Mouse (Mus musculus): ENCODE data around the gene Gm7247. TPM values are rescaled to one million over a fixed set of nuclear protein-coding genes. Genes with fewer than 3 reads are reported as not detected.
"Not testable (repeated sequence)": the region's sequence is repeated elsewhere in the genome, so short reads cannot be mapped to it uniquely, and the experiment has no call there.

The Gm7247 gene
- total RNA-seq (2021), result not detected
- long read RNA-seq, experiment 1, result 0 reads
- long read RNA-seq, experiment 2, result 0 reads

DNA sequence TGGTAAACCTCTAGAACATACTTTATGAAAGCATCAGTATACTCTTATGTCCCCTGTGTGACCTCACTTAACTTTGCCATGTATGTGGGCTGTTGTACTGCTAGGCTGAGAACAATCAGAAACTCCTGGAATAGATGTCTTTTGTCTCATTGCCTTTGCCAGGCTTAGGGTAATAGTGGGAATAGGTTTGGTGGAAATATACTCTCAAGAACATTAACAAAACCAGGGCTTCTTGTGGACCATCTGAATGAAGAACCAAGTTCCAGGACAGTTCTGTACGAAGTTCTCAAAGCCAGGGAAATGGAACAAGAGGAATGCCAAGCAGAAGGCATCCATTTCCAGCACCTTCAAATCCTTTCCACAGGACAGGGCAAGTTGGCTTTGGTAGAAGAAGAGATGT lies at the start of gene Gm7247:
Gene Gm7247, plus strand, starts transcription at position 301 of the 400 bp plus-strand sequence.
- no peak for DNase-seq

- DNase-seq, result no peak
Measured at GRCm38 (mm10) chr14:51324001-51324400, 37.6 kb upstream of the Gm7247 start.

DNA sequence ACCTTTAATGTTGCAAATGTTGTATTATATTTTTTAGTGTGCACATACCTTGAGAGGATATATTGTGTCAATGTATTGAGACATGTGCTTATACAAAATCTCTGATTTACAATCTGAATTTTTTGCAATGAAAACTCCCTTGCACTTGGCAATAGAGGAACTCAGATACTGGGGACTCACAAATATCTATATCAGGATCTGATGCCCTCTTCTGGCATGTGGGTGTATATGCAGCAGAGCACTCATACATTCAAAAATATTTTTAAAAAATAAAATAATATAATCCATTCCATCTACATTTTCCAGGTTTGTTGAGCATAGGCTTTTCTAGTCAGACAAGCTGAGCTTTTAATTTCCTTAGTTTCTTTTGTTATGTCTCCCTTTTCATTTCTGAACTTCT lies 15.5 kb upstream of the Gm7247 start:
- DNase-seq, result no peak

GRCm38 (mm10) chr14:51358111-51358982 lies 3.2 kb upstream of the Gm7247 start:
- DNase-seq, result no peak

GRCm38 (mm10) chr14:51382805-51383204 lies 21.2 kb downstream of the Gm7247 start:
- DNase-seq, result no peak

GRCm38 (mm10) chr14:51384351-51384750 lies 22.8 kb downstream of the Gm7247 start:
- no peak for DNase-seq

- no peak for DNase-seq
Measured at GRCm38 (mm10) chr14:51385741-51386140, 24.2 kb downstream of the Gm7247 start.

DNA sequence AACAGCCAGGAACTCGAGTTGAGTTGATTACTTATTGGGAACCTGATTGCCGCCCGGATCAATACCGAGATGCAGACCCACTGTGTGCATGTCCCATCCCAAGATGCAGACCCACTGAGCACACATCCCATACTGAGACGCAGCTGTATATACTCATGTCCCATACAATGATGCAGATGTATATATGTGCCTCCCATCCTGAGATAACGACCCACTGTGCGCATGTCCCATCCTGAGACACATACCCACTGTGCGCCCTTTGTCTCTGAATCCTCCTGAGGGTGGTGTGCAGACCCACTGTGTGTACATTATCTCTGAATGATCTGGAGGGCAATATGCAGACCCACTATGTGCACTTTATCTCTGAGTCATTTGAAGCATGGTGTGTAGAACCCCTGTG lies 26.2 kb downstream of the Gm7247 start:
- DNase-seq, result no peak

DNA sequence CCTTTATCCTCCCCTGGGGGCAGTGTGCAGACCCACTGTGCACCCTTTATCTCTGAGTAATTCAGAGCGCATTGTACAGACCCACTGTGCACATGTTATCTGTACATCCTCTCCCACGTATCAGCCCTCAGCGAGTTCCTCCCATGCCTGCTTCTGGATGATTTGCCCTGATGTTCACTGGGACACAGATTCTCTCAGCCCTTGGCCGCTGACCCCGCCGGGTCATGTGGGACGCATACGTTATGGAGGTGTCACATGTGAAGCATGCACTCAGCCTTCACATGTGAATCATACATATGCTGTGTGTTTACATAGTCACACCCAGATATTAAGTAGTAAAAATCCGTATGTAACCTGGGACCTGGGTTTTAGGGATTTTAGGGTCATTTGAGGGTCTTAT lies 26.7 kb downstream of the Gm7247 start:
- DNase-seq, result no peak

DNA sequence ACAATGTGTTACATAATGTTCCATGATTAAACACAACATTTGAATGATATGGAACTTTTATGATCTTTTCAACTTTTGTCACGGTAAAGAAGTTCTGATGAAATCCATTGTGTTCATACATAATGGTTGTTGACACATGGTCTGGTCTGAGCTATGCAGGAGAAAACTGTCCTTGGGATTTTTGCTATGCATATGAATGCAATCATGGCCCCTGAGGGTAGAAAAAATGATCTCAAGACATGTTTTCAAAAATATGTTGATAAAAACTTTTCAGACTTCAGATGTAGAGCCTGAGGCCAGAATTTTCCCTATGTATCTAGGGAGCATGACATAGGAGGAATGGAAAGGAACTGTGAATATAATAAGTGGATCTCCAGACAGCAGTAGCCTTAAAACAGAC lies 49.0 kb downstream of the Gm7247 start, which contains the start of gene Vmn2r88:
Gene Vmn2r88, plus strand, starts transcription at position 301 of the 400 bp plus-strand sequence.
- DNase-seq, result no peak

DNA sequence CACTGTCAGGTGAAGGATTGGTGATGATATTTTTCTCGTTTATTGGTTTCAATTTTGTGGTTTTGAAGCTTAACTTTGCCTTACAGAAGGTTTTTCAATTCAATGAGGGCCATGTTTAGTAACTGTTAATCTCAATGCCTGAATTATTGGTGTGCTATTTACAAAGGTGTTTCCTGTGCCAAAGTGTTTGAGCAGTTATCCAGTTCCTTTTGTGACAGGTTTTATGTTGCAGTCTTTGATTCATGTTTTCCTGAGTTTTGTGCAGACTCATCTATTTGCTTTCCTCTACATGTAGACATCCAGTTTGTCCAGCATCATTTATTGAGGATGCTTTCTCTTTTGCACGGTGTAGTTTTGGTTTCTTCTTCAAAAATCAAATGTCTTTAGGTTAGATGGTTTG lies 62.3 kb downstream of the Gm7247 start:
- no peak for DNase-seq

GRCm38 (mm10) chr14:51430138-51430537 lies 68.6 kb downstream of the Gm7247 start:
- DNase-seq, result not testable (repeated sequence)

- no peak for DNase-seq
Measured at GRCm38 (mm10) chr14:51434546-51434945, 73.0 kb downstream of the Gm7247 start.

DNA sequence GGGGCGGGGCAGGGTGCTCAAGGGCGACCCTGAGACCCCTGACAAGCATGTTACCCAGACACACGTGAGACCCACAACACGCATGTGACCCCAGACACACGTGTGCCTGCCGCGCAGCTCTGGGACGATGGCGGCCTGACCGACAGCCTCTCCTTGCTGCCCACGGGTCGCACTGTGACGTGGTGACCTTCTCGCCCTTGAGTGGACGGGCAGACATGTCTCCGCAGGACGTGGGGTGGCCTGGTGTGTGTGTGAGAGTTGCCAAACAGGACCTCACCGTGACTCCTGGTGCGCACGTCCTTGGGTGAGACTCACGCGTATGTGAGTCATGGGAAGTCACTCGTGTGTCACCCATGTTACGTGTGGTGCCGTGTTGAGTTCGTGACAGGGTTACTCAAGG lies 73.5 kb downstream of the Gm7247 start:
- no peak for DNase-seq

- no peak for DNase-seq
Measured at GRCm38 (mm10) chr14:51438955-51439354, 77.4 kb downstream of the Gm7247 start.

- not testable (repeated sequence) for DNase-seq
Measured at GRCm38 (mm10) chr14:51451557-51451956, 90.0 kb downstream of the Gm7247 start, which contains the start of gene Vmn2r89. Gene Vmn2r89 (plus strand): TSS chr14:51451857.

DNA sequence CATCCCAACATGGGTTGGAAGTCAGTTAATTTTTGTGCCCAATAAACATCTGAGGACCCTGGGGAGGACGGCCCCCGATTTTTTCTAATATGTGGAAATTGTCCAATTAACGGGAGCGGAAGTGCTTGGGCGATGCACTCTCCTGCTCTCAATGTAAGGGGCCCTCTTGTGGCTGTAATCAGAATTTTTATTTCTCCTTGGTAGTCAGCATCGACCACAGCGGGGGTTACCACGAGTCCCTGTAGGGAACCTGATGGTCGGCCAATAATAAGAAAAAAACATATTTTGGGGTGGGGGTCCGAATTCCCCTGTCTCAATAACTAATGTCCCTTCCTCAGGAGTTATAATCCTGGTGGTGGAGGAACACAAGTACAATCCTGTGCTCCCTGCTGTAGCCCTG lies 118.7 kb downstream of the Gm7247 start:
- DNase-seq, result not testable (repeated sequence)

DNA sequence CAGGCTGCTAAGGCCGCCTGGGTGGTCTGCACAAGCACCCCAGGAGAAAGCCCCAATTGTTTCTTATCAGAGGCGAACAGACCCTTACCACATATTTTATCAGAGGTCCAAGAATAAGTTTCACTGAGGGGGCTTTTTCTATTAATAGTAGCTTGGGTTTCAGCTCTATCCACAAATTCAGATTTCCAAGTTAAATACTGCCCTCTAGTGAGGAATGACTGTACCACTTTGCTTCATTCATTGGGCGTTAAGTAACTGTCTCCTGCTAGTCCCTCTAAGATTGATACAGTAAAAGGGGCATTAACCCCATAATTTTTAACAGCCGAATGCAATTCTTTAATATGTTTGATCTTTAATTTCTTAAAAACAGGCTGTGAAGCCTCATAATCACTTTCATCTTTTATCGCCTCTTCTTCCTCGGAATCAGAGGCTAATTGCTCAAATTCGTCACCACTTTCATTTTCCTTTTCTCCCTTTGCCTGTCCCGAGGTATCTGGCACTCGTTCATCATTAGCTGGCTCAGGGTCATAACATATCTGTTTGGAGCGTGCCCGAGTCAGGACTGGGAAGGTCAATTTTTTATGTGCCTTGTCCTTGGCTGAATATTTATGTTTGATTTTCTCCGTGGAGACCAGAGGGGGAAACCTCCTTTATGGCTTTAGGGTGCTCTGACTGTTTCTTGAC lies 119.9 kb downstream of the Gm7247 start:
- DNase-seq, result not testable (repeated sequence)

DNA sequence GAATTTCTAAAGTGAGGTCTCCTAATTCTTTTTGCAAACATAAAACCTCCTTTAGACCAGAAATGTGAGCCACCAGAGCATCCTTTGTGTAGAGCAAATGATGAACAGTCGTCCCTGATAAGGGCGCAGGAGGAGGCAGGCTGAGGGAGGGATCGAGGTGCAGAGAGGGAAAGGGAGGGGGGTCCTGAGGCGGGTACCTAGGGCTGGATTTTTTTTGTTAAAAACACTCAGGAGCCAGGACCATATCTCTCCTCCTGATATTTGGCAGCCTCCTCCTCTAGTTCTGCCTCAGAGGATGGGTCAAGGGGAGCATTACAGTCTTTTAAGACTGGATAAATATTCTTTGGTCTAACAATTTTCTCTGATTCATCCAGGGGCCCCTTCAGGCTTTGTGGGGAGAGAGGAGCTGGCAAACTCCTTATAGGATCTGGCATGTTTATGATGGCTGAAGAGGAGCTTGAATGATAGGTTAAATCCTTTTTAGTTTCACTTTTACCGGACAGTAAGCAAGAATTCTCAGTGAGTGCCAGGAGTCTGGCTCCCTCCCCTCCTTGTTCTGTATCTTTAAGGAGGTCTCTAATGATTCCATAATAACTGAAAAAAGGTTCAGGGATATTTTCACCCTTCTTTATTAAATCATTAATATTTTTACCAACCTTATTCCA lies 120.6 kb downstream of the Gm7247 start:
- no peak for DNase-seq

DNA sequence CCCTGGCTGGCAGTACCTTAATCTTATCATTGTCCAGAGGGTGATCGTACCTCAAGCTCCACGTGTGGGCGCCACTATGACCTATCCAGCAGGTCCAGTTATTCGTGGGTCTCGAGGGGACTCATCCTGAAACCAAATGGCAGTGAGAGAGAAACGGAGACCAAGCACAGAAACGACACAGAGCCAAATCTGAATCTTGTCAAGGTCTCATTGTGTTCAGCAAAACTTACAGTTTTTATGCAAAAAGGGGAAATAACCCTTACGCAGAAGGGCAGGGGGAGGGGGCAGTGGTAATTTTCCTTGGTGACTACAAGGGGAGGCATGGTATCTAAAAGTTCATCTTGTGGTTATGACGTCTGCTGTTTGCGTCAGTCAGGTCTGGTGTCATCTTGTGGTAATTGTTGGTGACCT lies 121.4 kb downstream of the Gm7247 start:
- DNase-seq, result not testable (repeated sequence)

GRCm38 (mm10) chr14:51483671-51484070 lies 122.1 kb downstream of the Gm7247 start:
- DNase-seq, result no peak

- DNase-seq, result no peak
Measured at GRCm38 (mm10) chr14:51486111-51486510, 124.6 kb downstream of the Gm7247 start.

GRCm38 (mm10) chr14:51495781-51496180 lies 134.2 kb downstream of the Gm7247 start:
- no peak for DNase-seq
